Comparison of ENCODE assay signal across 10 mouse cellular contexts in genomic region chr15:102735031-102735430, GRCm38 (mm10). TPM values are rescaled to one million over a fixed set of nuclear protein-coding genes. Genes with fewer than 3 reads are reported as not detected.
DNase-seq lines count a peak whose midpoint lies in the region; TF ChIP-seq lines count a peak whose summit lies in the region.
"Had no signal": no experiment of that assay in that cellular context is flagged by ENCODE, and none has a peak within 500 bp of the region (broad histone marks: within the 10 kb centered on the region; RNA-seq: fewer than 3 reads in every experiment).

No protein-coding gene starts in this region.

- no peak overlapping the region for H3K4me3 ChIP-seq in layer of hippocampus, adult 2 months
- H3K4me3 ChIP-seq: heart, embryonic 13.5 days had no signal

- H3K27ac ChIP-seq in layer of hippocampus, adult 2 months: peak overlapping the region; percentile 94
- H3K27ac ChIP-seq: heart, embryonic 13.5 days; limb, embryonic 13.5 days had no signal

- peak; percentile 47 for TF ChIP-seq CTCF in layer of hippocampus, adult 2 months (conservative IDR thresholded peaks at IDR 0.05)

- DNase-seq in layer of hippocampus, adult 2 months (ENCODE audit: low spot score in 2 of 2): no peak
- no peak for DNase-seq in layer of hippocampus, postnatal 25 days (ENCODE audit: extremely low spot score in 1 of 2, low spot score in 1 of 2)
- peak; percentile 68 for DNase-seq in MN1 (ENCODE audit: low spot score)
- peak; percentile 49 to 56 for DNase-seq in cerebellum, postnatal 36 days
- DNase-seq in kidney, postnatal 25 days: peak; percentile 12 to 50
- DNase-seq in right cerebral cortex, postnatal 14 days: no peak
- DNase-seq in thymus, postnatal 0 days (ENCODE audit: low spot score): no peak
- DNase-seq in frontal cortex, adult 2 months (ENCODE audit: extremely low spot score in 1 of 2, low spot score in 1 of 2): no peak

RNA-seq across cellular contexts. Expression of gene Calcoco1, which starts 13.1 kb away (rescaled TPM):
- 10 to 100 TPM; 95.4 to 96.9 TPM for total RNA-seq in layer of hippocampus, adult 2 months (2021)
- total RNA-seq in layer of hippocampus, postnatal 25 days (2021): 10 to 100 TPM; 85.8 to 91.4 TPM
- polyA plus RNA-seq in thymus, postnatal 0 days (2015; fragmentation: Nextera tagmentation; extraction: Ambion mirVana): 55.9 and 58.4 TPM in 2 replicates
- polyA plus RNA-seq in frontal cortex, adult 2 months (2012; rRNA removed): 64.9 and 69.7 TPM in 2 replicates

Comparison
In these comparisons a context has a peak if more than half of its experiments do, and no peak if none do; other contexts are left out.
1. DNase-seq: peak in MN1 (single experiment), cerebellum, postnatal 36 days (2 of 2) and kidney, postnatal 25 days (2 of 2); none in layer of hippocampus, adult 2 months (0 of 2), layer of hippocampus, postnatal 25 days (0 of 2), right cerebral cortex, postnatal 14 days (single experiment), thymus, postnatal 0 days (single experiment) and frontal cortex, adult 2 months (0 of 2).